10 mouse cellular contexts compared by ENCODE assay signal in genomic region chr7:37377889-37378521, GRCm38 (mm10).
DNase-seq lines count a peak whose midpoint lies in the region; ATAC-seq and TF ChIP-seq lines count a peak whose summit lies in the region.
"Had no signal": no experiment of that assay in that cellular context is flagged by ENCODE, and none has a peak within 500 bp of the region (broad histone marks: within the 10 kb centered on the region; RNA-seq: fewer than 3 reads in every experiment).

No protein-coding gene starts in this region.

- H3K9me3 ChIP-seq in kidney, embryonic 14.5 days (ENCODE audit: control insufficient read depth, low read length), result no peaks in the 10 kb centered on the region
- H3K9me3 ChIP-seq in embryonic facial prominence, embryonic 11.5 days (replicated peaks; ENCODE audit: control insufficient read depth, low read length), result no peaks in the 10 kb centered on the region
- H3K9me3 ChIP-seq in forebrain, postnatal 0 days (ENCODE audit: low read length), result no peaks in the 10 kb centered on the region
- no peaks in the 10 kb centered on the region for H3K9me3 ChIP-seq in midbrain, embryonic 12.5 days

- no peak overlapping the region for H3K4me2 ChIP-seq in kidney, embryonic 14.5 days (replicated peaks; ENCODE audit: low read depth, low read length)
- H3K4me2 ChIP-seq in embryonic facial prominence, embryonic 11.5 days (ENCODE audit: low read depth, low read length), result peak overlapping the region; percentile 27
- peak overlapping the region; percentile 23; the same call in 1 of the 2 replicates for H3K4me2 ChIP-seq in forebrain, postnatal 0 days (ENCODE audit: low read depth)
- peak overlapping the region; percentile 42 for H3K4me2 ChIP-seq in midbrain, embryonic 12.5 days (replicated peaks)

- H3K4me1 ChIP-seq in kidney, embryonic 14.5 days (ENCODE audit: control insufficient read depth, insufficient read depth, low read length), result peaks cover 6% of the 10 kb centered on the region
- no peaks in the 10 kb centered on the region; the same call in 1 of the 2 replicates for H3K4me1 ChIP-seq in embryonic facial prominence, embryonic 11.5 days (ENCODE audit: control insufficient read depth, insufficient read depth, low read length)
- no peaks in the 10 kb centered on the region for H3K4me1 ChIP-seq in forebrain, postnatal 0 days (ENCODE audit: insufficient read depth)
- H3K4me1 ChIP-seq in midbrain, embryonic 12.5 days, result peaks cover 35% of the 10 kb centered on the region
- H3K4me1 ChIP-seq in thymus, adult 2 months (replicated peaks; ENCODE audit: control insufficient read depth, insufficient read depth, low read length), result peaks cover 4% of the 10 kb centered on the region; the same call in 1 of the 2 replicates

- peak; percentile 56 for ATAC-seq in kidney, embryonic 14.5 days (ENCODE audit: low FRiP score, low TSS enrichment)
- 0 out of 2 replicates have a peak, but pooled peaks have one; percentile 21 for ATAC-seq in embryonic facial prominence, embryonic 11.5 days (replicated peaks; ENCODE audit: insufficient number of reproducible peaks, low FRiP score, low TSS enrichment, low read depth)
- no peak for ATAC-seq in forebrain, postnatal 0 days
- peak; percentile 66 for ATAC-seq in midbrain, embryonic 12.5 days (ENCODE audit: low FRiP score, low read depth)

- no peaks in the 10 kb centered on the region for H3K27me3 ChIP-seq in kidney, embryonic 14.5 days (ENCODE audit: control insufficient read depth, insufficient read depth, low read length)
- H3K27me3 ChIP-seq in embryonic facial prominence, embryonic 11.5 days (ENCODE audit: control insufficient read depth, insufficient read depth, low read length), result no peaks in the 10 kb centered on the region
- peaks cover 5% of the 10 kb centered on the region; the same call in 1 of the 2 replicates for H3K27me3 ChIP-seq in forebrain, postnatal 0 days (ENCODE audit: insufficient read depth, low read length)
- peaks cover 7% of the 10 kb centered on the region for H3K27me3 ChIP-seq in midbrain, embryonic 12.5 days
- H3K27me3 ChIP-seq in thymus, adult 2 months (ENCODE audit: control insufficient read depth, insufficient read depth, low read length), result no peaks in the 10 kb centered on the region

- WGBS in kidney, embryonic 14.5 days, result 36% methylated on average over 19 of the region's 19 CpGs
- WGBS in embryonic facial prominence, embryonic 11.5 days, result 34% methylated on average over 19 of the region's 19 CpGs
- 21% methylated on average over 19 of the region's 19 CpGs for WGBS in forebrain, postnatal 0 days
- 31% methylated on average over 19 of the region's 19 CpGs for WGBS in midbrain, embryonic 12.5 days
- WGBS in thymus, adult 2 months, result 38% methylated on average over 19 of the region's 19 CpGs

- no peak overlapping the region for H3K9ac ChIP-seq in kidney, embryonic 14.5 days (ENCODE audit: low read depth, low read length)
- 0 out of 2 replicates have a peak overlapping the region, but pooled peaks have one; percentile 9 for H3K9ac ChIP-seq in embryonic facial prominence, embryonic 11.5 days (replicated peaks; ENCODE audit: low read length)
- no peak overlapping the region for H3K9ac ChIP-seq in forebrain, postnatal 0 days
- no peak overlapping the region for H3K9ac ChIP-seq in midbrain, embryonic 12.5 days (replicated peaks)

- H3K4me3 ChIP-seq in kidney, embryonic 14.5 days (ENCODE audit: low read length), result no peak overlapping the region
- no peak overlapping the region for H3K4me3 ChIP-seq in embryonic facial prominence, embryonic 11.5 days (ENCODE audit: low read depth, low read length)
- no peak overlapping the region for H3K4me3 ChIP-seq in forebrain, postnatal 0 days (ENCODE audit: low read depth, low read length)
- H3K4me3 ChIP-seq in midbrain, embryonic 12.5 days, result 0 out of 2 replicates have a peak overlapping the region, but pooled peaks have one; percentile 12
- H3K4me3 ChIP-seq in thymus, adult 2 months (ENCODE audit: control insufficient read depth, insufficient read depth, low read length), result no peak overlapping the region

- TF ChIP-seq CTCF in forebrain, postnatal 0 days (IDR thresholded peaks at IDR 0.05; ENCODE audit: low read depth), result no peak
- no peak for TF ChIP-seq CTCF in thymus, adult 2 months (IDR thresholded peaks at IDR 0.05; ENCODE audit: borderline replicate concordance, control insufficient read depth, extremely low read depth, insufficient read depth, low read length, poor library complexity)

- H3K36me3 ChIP-seq in kidney, embryonic 14.5 days (ENCODE audit: control insufficient read depth, insufficient read depth, low read length), result no peaks in the 10 kb centered on the region
- no peaks in the 10 kb centered on the region for H3K36me3 ChIP-seq in embryonic facial prominence, embryonic 11.5 days (replicated peaks; ENCODE audit: control insufficient read depth, insufficient read depth, low read depth, low read length)
- no peaks in the 10 kb centered on the region for H3K36me3 ChIP-seq in forebrain, postnatal 0 days (ENCODE audit: insufficient read depth)
- H3K36me3 ChIP-seq in midbrain, embryonic 12.5 days, result no peaks in the 10 kb centered on the region
- no peaks in the 10 kb centered on the region for H3K36me3 ChIP-seq in thymus, adult 2 months (ENCODE audit: control insufficient read depth, insufficient read depth, low read length)

- DNase-seq in kidney, adult 9 months, result no peak
- DNase-seq in embryonic facial prominence, embryonic 11.5 days (ENCODE audit: low spot score), result no peak
- DNase-seq in forebrain, postnatal 0 days, result no peak
- no peak for DNase-seq in thymus, adult 2 months
- DNase-seq in spleen, postnatal 36 days (ENCODE audit: low spot score in 2 of 2), result no peak
- DNase-seq in adipocyte (ENCODE audit: low spot score), result no peak
- DNase-seq: gastrocnemius, postnatal 25 days; kidney, adult 2 months had no signal

- TF ChIP-seq POLR2A in thymus, adult 2 months (IDR thresholded peaks at IDR 0.05; ENCODE audit: control insufficient read depth, extremely low read depth, insufficient read depth, low read length, poor library complexity), result no peak

- no peak overlapping the region for H3K27ac ChIP-seq in kidney, embryonic 14.5 days (ENCODE audit: low read depth, low read length)
- no peak overlapping the region for H3K27ac ChIP-seq in embryonic facial prominence, embryonic 11.5 days (replicated peaks; ENCODE audit: low read depth, low read length)
- no peak overlapping the region for H3K27ac ChIP-seq in forebrain, postnatal 0 days (ENCODE audit: low read depth, low read length)
- no peak overlapping the region for H3K27ac ChIP-seq in midbrain, embryonic 12.5 days (replicated peaks)
- H3K27ac ChIP-seq in thymus, adult 2 months (ENCODE audit: control insufficient read depth, insufficient read depth, low read length), result no peak overlapping the region
